24 mouse cellular contexts compared by ENCODE assay signal in the genomic region with DNA sequence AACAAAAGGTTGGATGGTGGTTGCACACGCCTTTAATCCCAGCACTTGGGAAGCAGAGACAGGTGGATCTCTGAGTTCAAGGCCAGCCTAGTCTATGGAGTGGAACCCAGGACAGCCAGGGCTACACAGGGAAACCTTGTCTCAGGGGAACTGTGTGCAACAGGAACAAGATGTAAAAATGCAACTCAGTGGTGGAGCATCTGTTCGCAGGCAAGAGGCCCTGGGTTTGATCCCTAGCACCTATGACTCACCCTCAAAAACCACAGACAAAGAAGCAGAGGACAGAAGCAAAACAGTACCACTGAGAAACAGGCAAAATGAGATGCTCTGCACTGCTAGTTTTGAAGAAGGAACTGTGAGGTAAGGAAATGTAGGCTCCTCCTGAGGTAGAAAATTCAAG. TPM values are rescaled to one million over a fixed set of nuclear protein-coding genes. Genes with fewer than 3 reads are reported as not detected.
DNase-seq lines count a peak whose midpoint lies in the region; ATAC-seq and TF ChIP-seq lines count a peak whose summit lies in the region.
"Had no signal": no experiment of that assay in that cellular context is flagged by ENCODE, and none has a peak within 500 bp of the region (broad histone marks: within the 10 kb centered on the region; RNA-seq: fewer than 3 reads in every experiment).

No protein-coding gene starts in this region.

- H3K27ac ChIP-seq in MEL (ENCODE audit: control insufficient read depth, low read depth, low read length), result no peak overlapping the region
- no peak overlapping the region for H3K27ac ChIP-seq in hindbrain, embryonic 16.5 days (ENCODE audit: low read depth, low read length)
- no peak overlapping the region for H3K27ac ChIP-seq in hindbrain, embryonic 10.5 days
- H3K27ac ChIP-seq: embryonic facial prominence, embryonic 15.5 days; forebrain, embryonic 10.5 days; gastrocnemius, adult 2 months; heart, embryonic 10.5 days; hindbrain, embryonic 13.5 days had no signal

- no peak overlapping the region for H3K9ac ChIP-seq in MEL (ENCODE audit: control insufficient read depth, low read depth, low read length, poor library complexity, severe bottlenecking)
- no peak overlapping the region for H3K9ac ChIP-seq in hindbrain, embryonic 16.5 days (ENCODE audit: low read depth, low read length)
- H3K9ac ChIP-seq: embryonic facial prominence, embryonic 15.5 days; hindbrain, embryonic 13.5 days had no signal

- no peak for TF ChIP-seq CTCF in MEL (IDR thresholded peaks at IDR 0.05 in 2 of 3, conservative IDR thresholded peaks at IDR 0.05 in 1 of 3; ENCODE audit: control insufficient read depth in 1 of 3, insufficient read depth in 1 of 3, low read depth in 2 of 3, low read length in 3 of 3, poor library complexity in 1 of 3, severe bottlenecking in 1 of 3)

- 97% methylated on average over 2 of the region's 2 CpGs for WGBS in hindbrain, embryonic 16.5 days
- WGBS in hindbrain, embryonic 10.5 days, result 89% methylated on average over 2 of the region's 2 CpGs

- H3K4me1 ChIP-seq in MEL (ENCODE audit: control insufficient read depth in 1 of 2, insufficient read depth in 2 of 2, low read length in 2 of 2), result peaks cover 3 to 4% of the 10 kb centered on the region in 2 experiments; a peak in 1 of 4 replicates
- peaks cover 4% of the 10 kb centered on the region; the same call in 1 of the 2 replicates for H3K4me1 ChIP-seq in hindbrain, embryonic 16.5 days (ENCODE audit: control insufficient read depth, insufficient read depth, low read depth, low read length)
- H3K4me1 ChIP-seq in hindbrain, embryonic 10.5 days (replicated peaks), result peaks cover 7% of the 10 kb centered on the region; the same call in 1 of the 2 replicates
- H3K4me1 ChIP-seq: heart, embryonic 10.5 days had no signal

- 0 out of 2 replicates have a peak, but pooled peaks have one; percentile 40 for ATAC-seq in megakaryocyte, adult 5-6 weeks (ENCODE audit: poor library complexity, severe bottlenecking)
- ATAC-seq in hindbrain, embryonic 16.5 days, result no peak
- ATAC-seq: forebrain, embryonic 14.5 days; intestine, embryonic 16.5 days had no signal

- TF ChIP-seq EP300 in MEL (IDR thresholded peaks at IDR 0.05; ENCODE audit: low read depth in 1 of 2, low read length in 2 of 2), result no peak

- no peak for TF ChIP-seq RAD21 in MEL (IDR thresholded peaks at IDR 0.05; ENCODE audit: low read depth, low read length)

- peak; percentile 44 for DNase-seq in 3134 (ENCODE audit: extremely low read depth, insufficient read length, low spot score)
- DNase-seq in A20 (ENCODE audit: low read depth, low spot score), result peak; percentile 18
- peak; percentile 48 for DNase-seq in MEL (ENCODE audit: low read depth, low spot score)
- no peak for DNase-seq in adrenal gland, adult 8-10 months
- no peak for DNase-seq in hindbrain, embryonic 10.5 days (ENCODE audit: low spot score)
- DNase-seq: adrenal gland, adult 2 months; adrenal gland, postnatal 36 days; cerebellum, adult 2 months; cerebellum, postnatal 10 days; embryo, embryonic 11 days; gastrocnemius, adult 2 months; gastrocnemius, postnatal 25 days; heart, postnatal 10 days; heart, postnatal 4 days had no signal

- H3K79me2 ChIP-seq in MEL (ENCODE audit: control insufficient read depth, insufficient read depth, low read length, poor library complexity), result no peaks in the 10 kb centered on the region; the same call in 1 of the 2 replicates

- peaks cover 3% of the 10 kb centered on the region in 2 experiments for H3K36me3 ChIP-seq in MEL (ENCODE audit: control insufficient read depth in 1 of 2, insufficient read depth in 2 of 2, low read length in 2 of 2)
- peaks cover 10% of the 10 kb centered on the region for H3K36me3 ChIP-seq in hindbrain, embryonic 16.5 days (ENCODE audit: control insufficient read depth, insufficient read depth, low read length)
- H3K36me3 ChIP-seq in hindbrain, embryonic 10.5 days, result peaks cover 69% of the 10 kb centered on the region

- no peak overlapping the region for H3K4me3 ChIP-seq in MEL (ENCODE audit: control insufficient read depth in 1 of 2, insufficient read depth in 1 of 2, low read depth in 2 of 2, low read length in 2 of 2)
- H3K4me3 ChIP-seq in hindbrain, embryonic 16.5 days (ENCODE audit: low read length), result no peak overlapping the region
- no peak overlapping the region for H3K4me3 ChIP-seq in hindbrain, embryonic 10.5 days
- H3K4me3 ChIP-seq: embryonic facial prominence, embryonic 15.5 days; erythroblast, embryonic 14.5 days; forebrain, embryonic 10.5 days; gastrocnemius, adult 2 months; heart, embryonic 10.5 days; hindbrain, embryonic 13.5 days had no signal

- H3K4me2 ChIP-seq in hindbrain, embryonic 16.5 days (ENCODE audit: low read length), result no peak overlapping the region
- H3K4me2 ChIP-seq: embryonic facial prominence, embryonic 15.5 days; hindbrain, embryonic 13.5 days had no signal

- H3K9me3 ChIP-seq in MEL (replicated peaks; ENCODE audit: insufficient read depth, low read length), result no peaks in the 10 kb centered on the region
- no peaks in the 10 kb centered on the region for H3K9me3 ChIP-seq in hindbrain, embryonic 16.5 days (ENCODE audit: control insufficient read depth, low read length)
- H3K9me3 ChIP-seq in hindbrain, embryonic 10.5 days, result no peaks in the 10 kb centered on the region
- H3K9me3 ChIP-seq: embryonic facial prominence, embryonic 15.5 days; forebrain, embryonic 10.5 days; G1E; heart, embryonic 10.5 days; hindbrain, embryonic 13.5 days had no signal

- no peaks in the 10 kb centered on the region for H3K27me3 ChIP-seq in MEL (ENCODE audit: control insufficient read depth in 1 of 2, insufficient read depth in 2 of 2, low read length in 2 of 2)
- H3K27me3 ChIP-seq in hindbrain, embryonic 16.5 days (replicated peaks; ENCODE audit: control insufficient read depth, insufficient read depth, low read length), result no peaks in the 10 kb centered on the region
- no peaks in the 10 kb centered on the region for H3K27me3 ChIP-seq in hindbrain, embryonic 10.5 days (ENCODE audit: insufficient read depth, poor library complexity, severe bottlenecking)
- H3K27me3 ChIP-seq: embryonic facial prominence, embryonic 15.5 days; hindbrain, embryonic 13.5 days had no signal

- TF ChIP-seq POLR2A in MEL (IDR thresholded peaks at IDR 0.05; ENCODE audit: control insufficient read depth in 1 of 2, insufficient read depth in 1 of 2, low read depth in 1 of 2, low read length in 2 of 2, poor library complexity in 1 of 2), result no peak

TF ChIP-seq in MEL, 35 proteins besides CTCF, POLR2A, EP300 and RAD21:
- TF ChIP-seq JUND (IDR thresholded peaks at IDR 0.05; ENCODE audit: low read depth, low read length) (no peak), GABPA (IDR thresholded peaks at IDR 0.05; ENCODE audit: low read depth, low read length) (no peak), ZNF384 (IDR thresholded peaks at IDR 0.05; ENCODE audit: low read depth, low read length) (no peak)

RNA-seq across cellular contexts. Expression of gene Apaf1, which starts 5.9 kb away (rescaled TPM):
- total RNA-seq in MEL (2012; rRNA removed), result 12.8 and 16.7 TPM in 2 replicates
- polyA plus RNA-seq in MEL (2012; ENCODE audit: insufficient read depth in 1 of 2, insufficient read length in 2 of 2, low read depth in 1 of 2, low replicate concordance in 2 of 2, missing spikeins in 1 of 2), result 10 to 100 TPM in 1 of 2 experiments, not detected in 1; 14.3 TPM
- 139 and 147 TPM in 2 replicates for total RNA-seq in megakaryocyte, adult 5-6 weeks (2015)
- 70.8 and 73.6 TPM in 2 replicates for total RNA-seq in megakaryocyte, adult 5-6 weeks (2017)
- 10 to 100 TPM in 1 of 4 experiments, 1 to 10 TPM in 3; 5.5 to 15.8 (median 9.4) TPM for total RNA-seq in adrenal gland, adult 8-10 months (2022)
- polyA plus RNA-seq in hindbrain, embryonic 16.5 days (2015; fragmentation: Nextera tagmentation; extraction: Ambion mirVana), result 12.2 and 15.2 TPM in 2 replicates
- polyA plus RNA-seq in hindbrain, embryonic 10.5 days (2016; fragmentation: Nextera tagmentation; extraction: Ambion mirVana), result 21.4 and 23.0 TPM in 2 replicates

RNA-seq across cellular contexts. Expression of gene Ikbip, which starts 6.1 kb away (rescaled TPM):
- 11.0 and 12.3 TPM in 2 replicates for total RNA-seq in MEL (2012; rRNA removed)
- polyA plus RNA-seq in MEL (2012; ENCODE audit: insufficient read depth in 1 of 2, insufficient read length in 2 of 2, low read depth in 1 of 2, low replicate concordance in 2 of 2, missing spikeins in 1 of 2), result 1 to 10 TPM in 1 of 2 experiments, not detected in 1; 9.9 TPM
- 8.1 and 15.4 TPM in 2 replicates for total RNA-seq in megakaryocyte, adult 5-6 weeks (2015)
- total RNA-seq in megakaryocyte, adult 5-6 weeks (2017), result 15.0 and 26.5 TPM in 2 replicates
- total RNA-seq in adrenal gland, adult 8-10 months (2022), result 10 to 100 TPM; 31.9 to 51.4 (median 42.2) TPM
- 19.7 and 20.6 TPM in 2 replicates for polyA plus RNA-seq in hindbrain, embryonic 16.5 days (2015; fragmentation: Nextera tagmentation; extraction: Ambion mirVana)
- polyA plus RNA-seq in hindbrain, embryonic 10.5 days (2016; fragmentation: Nextera tagmentation; extraction: Ambion mirVana), result 19.5 and 20.5 TPM in 2 replicates
- polyA plus RNA-seq: erythroblast, embryonic 14.5 days had no signal

RNA-seq across cellular contexts. Expression of gene Slc25a3, which starts 47.2 kb away (rescaled TPM):
- 497 and 556 TPM in 2 replicates for total RNA-seq in MEL (2012; rRNA removed)
- 100 to 1,000 TPM; 368 to 868 TPM for polyA plus RNA-seq in MEL (2012; ENCODE audit: insufficient read depth in 1 of 2, insufficient read length in 2 of 2, low read depth in 1 of 2, low replicate concordance in 2 of 2, missing spikeins in 1 of 2)
- total RNA-seq in megakaryocyte, adult 5-6 weeks (2015), result 402 and 461 TPM in 2 replicates
- 143 and 163 TPM in 2 replicates for total RNA-seq in megakaryocyte, adult 5-6 weeks (2017)
- 1,000 to 10,000 TPM in 2 of 4 experiments, 100 to 1,000 TPM in 2; 882 to 1,292 (median 1,071) TPM for total RNA-seq in adrenal gland, adult 8-10 months (2022)
- polyA plus RNA-seq in hindbrain, embryonic 16.5 days (2015; fragmentation: Nextera tagmentation; extraction: Ambion mirVana), result 635 and 651 TPM in 2 replicates
- polyA plus RNA-seq in hindbrain, embryonic 10.5 days (2016; fragmentation: Nextera tagmentation; extraction: Ambion mirVana), result 384 and 413 TPM in 2 replicates

Comparison
In these comparisons a context has a peak if more than half of its experiments do, and no peak if none do; other contexts are left out.
1. DNase-seq: peak in 3134 (single experiment), A20 (single experiment) and MEL (single experiment); none in adrenal gland, adult 8-10 months (single experiment) and hindbrain, embryonic 10.5 days (single experiment).